Mouse (Mus musculus) neural tube, embryonic 13.5 days (tissue): Measurements from ENCODE around the gene Eif3g. TPM values are rescaled to one million over a fixed set of nuclear protein-coding genes. Genes with fewer than 3 reads are reported as not detected.

Experiments used
- ATAC-seq: fragments of 200-750 bp; cut with Nextera tagmentation; 2 replicates; pipeline ENCODE4 v1.8.0; 2017; ENCODE audit warnings: low read depth, mild to moderate bottlenecking, moderate TSS enrichment, moderate library complexity
- H3K27ac ChIP-seq: fragments of 300-500 bp; sonication (generic); replicated peaks from 2 replicates; pipeline ENCODE4 v1.5.1; 2015; ENCODE audit warnings: moderate library complexity, mild to moderate bottlenecking, inconsistent platforms
- H3K27me3 ChIP-seq: fragments of 300-500 bp; sonication (generic); 2 replicates; pipeline ENCODE4 v1.6.1; 2015; ENCODE audit warnings: mild to moderate bottlenecking, inconsistent platforms
- H3K36me3 ChIP-seq: fragments of 300-500 bp; sonication (generic); 2 replicates; pipeline ENCODE4 v1.6.1; 2015; ENCODE audit warnings: mild to moderate bottlenecking, inconsistent platforms
- H3K4me1 ChIP-seq: fragments of 300-500 bp; sonication (generic); replicated peaks from 2 replicates; pipeline ENCODE4 v1.6.1; 2015; ENCODE audit warnings: inconsistent platforms
- H3K4me2 ChIP-seq: fragments of 300-500 bp; sonication (generic); 2 replicates; pipeline ENCODE4 v1.6.1; 2015; ENCODE audit warnings: inconsistent platforms, mild to moderate bottlenecking, moderate library complexity
- H3K4me3 ChIP-seq: fragments of 300-500 bp; sonication (generic); 2 replicates; pipeline ENCODE4 v1.5.1; 2015; ENCODE audit warnings: mild to moderate bottlenecking, inconsistent platforms
- H3K9ac ChIP-seq: fragments of 300-500 bp; sonication (generic); 2 replicates; pipeline ENCODE4 v1.6.1; 2015; ENCODE audit warnings: moderate library complexity, mild to moderate bottlenecking, inconsistent platforms
- H3K9me3 ChIP-seq: fragments of 300-500 bp; sonication (generic); 2 replicates; pipeline ENCODE4 v1.6.1; 2016; ENCODE audit warnings: inconsistent platforms
- WGBS: fragments of 180-500 bp; shearing (Covaris S2); methylation state at CpG from one replicate; pipeline ENCODE4 v1.1.7; 2015; 5-methylcytosine and 5-hydroxymethylcytosine counted together
- polyA plus RNA-seq: library from polyadenylated mRNA; unstranded; fragments of >200 nt; fragmentation: Nextera tagmentation; extraction: Ambion mirVana; gene quantifications from 2 replicates; pipeline ENCODE4 v1.2.1, GENCODE M21; 2015

Gene Eif3g
- polyA plus RNA-seq, 1 experiment from 2014 or later: 267 TPM

- H3K27me3 ChIP-seq: no peaks in the 10 kb centered on the region
- no peak for ATAC-seq
- H3K4me1 ChIP-seq: peaks cover 18% of the 10 kb centered on the region
- WGBS: 94% methylated on average over 9 of the region's 9 CpGs
- no peak overlapping the region for H3K4me3 ChIP-seq
- H3K4me2 ChIP-seq: no peak overlapping the region
- no peak overlapping the region for H3K27ac ChIP-seq
- H3K36me3 ChIP-seq: peaks cover 69% of the 10 kb centered on the region
- no peak overlapping the region for H3K9ac ChIP-seq
- no peaks in the 10 kb centered on the region for H3K9me3 ChIP-seq
These were observed 3.0 kb downstream of the Eif3g start for GRCm38 (mm10) chr9:20895382-20895781.

DNA sequence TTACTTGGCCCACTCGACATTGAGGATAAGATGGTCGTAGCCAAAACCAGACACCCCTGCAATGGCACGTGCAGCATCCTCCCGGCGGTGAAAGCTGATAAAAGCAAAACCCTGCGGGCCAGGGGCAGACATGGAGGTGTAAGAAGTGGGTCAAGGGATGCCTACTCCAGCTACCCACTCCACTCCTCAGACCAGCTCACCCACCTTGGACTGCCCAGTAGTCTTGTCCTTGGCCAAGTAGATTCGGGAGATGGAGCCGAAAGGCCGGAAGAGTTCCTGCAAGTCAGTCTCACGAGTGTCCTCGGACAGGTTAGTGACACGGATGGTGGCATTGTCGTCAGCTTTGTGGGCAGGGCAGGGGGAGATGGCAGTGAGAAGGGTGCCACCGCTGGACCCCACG is 3.8 kb downstream of the Eif3g start:
- Histone ChIP-seq H3K27me3 (no peaks in the 10 kb centered on the region), H3K4me1 (peaks cover 19% of the 10 kb centered on the region), H3K4me3 (no peak overlapping the region), H3K9me3 (no peaks in the 10 kb centered on the region), H3K4me2 (no peak overlapping the region), H3K36me3 (peaks cover 76% of the 10 kb centered on the region), H3K27ac (no peak overlapping the region), H3K9ac (no peak overlapping the region)
- no peak for ATAC-seq
- 93% methylated on average over 15 of the region's 15 CpGs for WGBS

DNA sequence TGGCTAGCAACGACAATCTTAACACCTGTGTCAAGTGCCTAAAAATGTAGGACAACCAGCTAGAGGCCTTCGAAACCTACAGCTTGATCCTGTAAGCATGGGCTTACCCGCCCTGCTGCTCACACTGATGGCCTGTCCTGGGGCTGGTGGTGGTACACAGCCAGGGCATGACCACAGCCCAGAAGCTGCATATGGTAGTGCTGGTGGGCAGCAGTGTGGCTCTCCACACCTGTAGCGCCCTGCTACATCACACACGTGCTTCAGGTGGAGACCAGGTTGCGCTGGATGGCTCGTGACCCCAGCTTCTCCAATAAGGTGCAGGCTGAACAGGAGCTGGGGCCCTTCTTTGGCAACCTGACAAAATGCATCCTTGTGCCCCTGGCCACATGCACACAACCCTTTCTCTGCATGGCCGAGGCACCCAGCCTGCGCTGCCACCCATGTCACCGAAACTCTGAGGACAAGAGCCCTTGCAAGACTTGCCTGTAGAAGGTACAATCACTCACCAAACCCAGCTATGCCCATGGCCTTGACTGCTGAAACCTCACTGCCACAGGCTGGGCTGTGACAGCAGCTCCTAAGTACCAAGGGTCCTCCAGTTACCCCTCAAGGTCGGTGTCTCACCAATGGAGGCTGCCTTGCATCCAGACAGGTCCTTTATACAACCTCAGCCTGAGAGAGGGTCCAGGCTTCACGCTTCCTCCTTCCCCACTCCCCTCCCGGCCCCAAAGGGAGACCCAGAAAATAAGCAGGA is 4.7 kb downstream of the Eif3g start:
- H3K9me3 ChIP-seq: no peaks in the 10 kb centered on the region
- H3K27me3 ChIP-seq: no peaks in the 10 kb centered on the region
- no peak for ATAC-seq
- no peak overlapping the region for H3K4me2 ChIP-seq
- WGBS: 87% methylated on average over 13 of the region's 13 CpGs
- peaks cover 81% of the 10 kb centered on the region for H3K36me3 ChIP-seq
- H3K4me1 ChIP-seq: peaks cover 25% of the 10 kb centered on the region
- no peak overlapping the region for H3K27ac ChIP-seq
- H3K4me3 ChIP-seq: no peak overlapping the region
- H3K9ac ChIP-seq: no peak overlapping the region

- Histone ChIP-seq H3K27ac (no peak overlapping the region), H3K4me1 (peaks cover 26% of the 10 kb centered on the region), H3K27me3 (no peaks in the 10 kb centered on the region), H3K4me3 (no peak overlapping the region), H3K4me2 (no peak overlapping the region), H3K9me3 (no peaks in the 10 kb centered on the region), H3K36me3 (peaks cover 81% of the 10 kb centered on the region), H3K9ac (no peak overlapping the region)
- ATAC-seq: no peak
- WGBS: 64% methylated on average over 5 of the region's 5 CpGs
These were observed 5.4 kb downstream of the Eif3g start for GRCm38 (mm10) chr9:20893069-20893468.

DNA sequence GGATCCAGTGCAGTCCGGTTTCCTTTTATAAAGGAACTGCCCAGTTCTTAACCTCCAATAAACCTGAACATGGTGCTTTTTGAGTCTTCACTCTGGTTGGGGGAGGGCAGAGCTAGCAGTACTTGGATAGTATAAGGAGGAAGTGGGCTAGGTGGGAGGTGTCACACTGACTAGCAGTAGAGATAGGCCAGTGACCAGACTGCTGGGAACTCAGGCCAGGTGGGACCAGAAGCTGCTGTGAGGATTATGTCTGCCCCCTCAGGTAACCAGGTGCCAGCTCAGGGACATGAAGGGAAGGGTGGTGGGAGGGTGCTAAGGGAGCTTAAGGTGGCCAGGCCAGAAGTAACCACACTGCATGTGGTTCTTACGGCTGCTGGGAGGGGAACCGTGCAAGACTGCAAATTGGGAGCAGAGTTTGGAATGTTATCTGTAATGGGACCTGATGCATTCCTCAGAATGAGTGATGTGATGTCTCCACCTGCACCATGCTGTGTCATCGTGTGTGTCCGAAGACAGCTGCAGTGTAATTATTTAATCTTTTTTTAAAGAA is 6.2 kb downstream of the Eif3g start:
- H3K4me3 ChIP-seq: no peak overlapping the region
- no peaks in the 10 kb centered on the region for H3K9me3 ChIP-seq
- H3K4me1 ChIP-seq: peaks cover 20% of the 10 kb centered on the region
- H3K27ac ChIP-seq: no peak overlapping the region
- no peak for ATAC-seq
- H3K36me3 ChIP-seq: peaks cover 80% of the 10 kb centered on the region
- no peaks in the 10 kb centered on the region for H3K27me3 ChIP-seq
- no peak overlapping the region for H3K9ac ChIP-seq
- WGBS: 76% methylated on average over 5 of the region's 5 CpGs
- H3K4me2 ChIP-seq: no peak overlapping the region

- Histone ChIP-seq H3K9ac (no peak overlapping the region), H3K36me3 (peaks cover 74% of the 10 kb centered on the region), H3K9me3 (no peaks in the 10 kb centered on the region), H3K4me3 (no peak overlapping the region), H3K27ac (no peak overlapping the region), H3K27me3 (no peaks in the 10 kb centered on the region), H3K4me2 (no peak overlapping the region), H3K4me1 (peaks cover 17% of the 10 kb centered on the region)
- 79% methylated on average over 26 of the region's 26 CpGs for WGBS
- no peak for ATAC-seq
These were observed 6.9 kb downstream of the Eif3g start for GRCm38 (mm10) chr9:20891339-20892103.

- no peaks in the 10 kb centered on the region for H3K9me3 ChIP-seq
- 95% methylated on average over 5 of the region's 5 CpGs for WGBS
- no peak overlapping the region for H3K27ac ChIP-seq
- peaks cover 63% of the 10 kb centered on the region for H3K36me3 ChIP-seq
- peaks cover 17% of the 10 kb centered on the region for H3K4me1 ChIP-seq
- no peak for ATAC-seq
- no peak overlapping the region for H3K4me3 ChIP-seq
- H3K9ac ChIP-seq: no peak overlapping the region
- H3K4me2 ChIP-seq: no peak overlapping the region
- no peaks in the 10 kb centered on the region for H3K27me3 ChIP-seq
These were observed 8.0 kb downstream of the Eif3g start for GRCm38 (mm10) chr9:20890411-20890810.

- Histone ChIP-seq H3K4me1 (peaks cover 17% of the 10 kb centered on the region), H3K9me3 (no peaks in the 10 kb centered on the region), H3K9ac (no peak overlapping the region), H3K4me3 (peak overlapping the region; percentile 84), H3K27me3 (no peaks in the 10 kb centered on the region), H3K36me3 (peaks cover 53% of the 10 kb centered on the region), H3K27ac (no peak overlapping the region), H3K4me2 (peak overlapping the region; percentile 92)
- WGBS: 87% methylated on average over 29 of the region's 29 CpGs
- ATAC-seq: no peak
These were observed 9.0 kb downstream of the Eif3g start for GRCm38 (mm10) chr9:20889185-20890141.

- peak overlapping the region; percentile 90; the same call in 1 of the 2 replicates for H3K27ac ChIP-seq
- peak overlapping the region; percentile 84 for H3K4me3 ChIP-seq
- WGBS: under 1% methylated on average over 24 of the region's 30 CpGs
- H3K36me3 ChIP-seq: peaks cover 42% of the 10 kb centered on the region
- H3K27me3 ChIP-seq: no peaks in the 10 kb centered on the region
- peak; percentile 44 for ATAC-seq
- H3K4me1 ChIP-seq: peaks cover 17% of the 10 kb centered on the region
- peak overlapping the region; percentile 92 for H3K4me2 ChIP-seq
- H3K9ac ChIP-seq: peak overlapping the region; percentile 82
- H3K9me3 ChIP-seq: no peaks in the 10 kb centered on the region
These were observed 10.0 kb downstream of the Eif3g start for GRCm38 (mm10) chr9:20888386-20888765.

GRCm38 (mm10) chr9:20887704-20888385 is 10.6 kb downstream of the Eif3g start, which contains the start of gene Ppan:
TSS of gene Ppan (plus strand) at chr9:20888175.
- H3K9ac ChIP-seq: peak within 1 kb of the TSS; percentile 82

DNA sequence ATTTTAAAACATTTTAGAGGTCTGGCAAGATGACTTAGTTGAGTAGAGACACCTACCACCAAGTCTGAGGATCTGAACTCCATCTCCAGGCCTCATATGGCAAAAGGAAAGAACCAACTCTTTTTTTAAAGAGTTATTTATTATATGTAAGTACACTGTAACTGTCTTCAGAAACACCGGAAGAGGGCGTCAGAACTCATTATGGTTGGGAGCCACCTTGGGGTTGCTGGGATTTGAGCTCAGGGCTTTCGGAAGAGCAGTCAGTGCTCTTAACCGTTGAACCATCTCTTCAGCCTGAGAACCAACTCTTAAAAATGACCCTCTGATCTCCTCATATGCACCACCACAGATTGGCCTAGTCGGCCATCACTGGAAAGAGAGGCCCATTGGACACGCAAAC is 11.2 kb downstream of the Eif3g start:
- H3K4me3 ChIP-seq: 0 out of 2 replicates have a peak overlapping the region, but pooled peaks have one; percentile 84
- peak overlapping the region; percentile 90 for H3K27ac ChIP-seq

More at GRCm38 (mm10) chr9:20887704-20888385, 10.6 kb downstream of the Eif3g start, which contains the start of gene Ppan:
- peak within 1 kb of the TSS; percentile 92 for H3K4me2 ChIP-seq
- no peaks in the 10 kb centered on the region for H3K27me3 ChIP-seq
- H3K36me3 ChIP-seq: peaks cover 37% of the 10 kb centered on the region
- WGBS: under 1% methylated on average over 42 of the region's 43 CpGs
- H3K4me1 ChIP-seq: peaks cover 17% of the 10 kb centered on the region
- no peaks in the 10 kb centered on the region for H3K9me3 ChIP-seq
- peak within 1 kb of the TSS; percentile 90 for H3K27ac ChIP-seq
- H3K4me3 ChIP-seq: peak within 1 kb of the TSS; percentile 84
- peak; percentile 96 for ATAC-seq

More for the DNA sequence above, 11.2 kb downstream of the Eif3g start:
- Histone ChIP-seq H3K4me2 (peak overlapping the region; percentile 92), H3K27me3 (no peaks in the 10 kb centered on the region), H3K4me1 (peaks cover 17% of the 10 kb centered on the region), H3K36me3 (peaks cover 30% of the 10 kb centered on the region), H3K9ac (0 out of 2 replicates have a peak overlapping the region, but pooled peaks have one; percentile 82), H3K9me3 (no peaks in the 10 kb centered on the region)
- 0 out of 2 replicates have a peak, but pooled peaks have one; percentile 19 for ATAC-seq
- WGBS: 85% methylated on average over 6 of the region's 6 CpGs
